Mouse (Mus musculus) hindbrain, embryonic 11.5 days (tissue): ENCODE results near the gene Otulin. TPM values are rescaled to one million over a fixed set of nuclear protein-coding genes. Genes with fewer than 3 reads are reported as not detected.

Source experiments
- ATAC-seq: fragments of 200-750 bp; cut with Nextera tagmentation; 2 replicates; pipeline ENCODE4 v1.8.0; 2017; ENCODE audit warnings: mild to moderate bottlenecking, moderate TSS enrichment, moderate library complexity; ENCODE audit not compliant: low FRiP score
- DNase-seq: peaks from one replicate; pipeline ENCODE4 v3.0.0-alpha.2; 2015; ENCODE audit warnings: low spot score
- H3K27ac ChIP-seq: fragments of 300-500 bp; sonication (generic); 2 replicates; pipeline ENCODE4 v1.5.1; 2014; ENCODE audit warnings: mild to moderate bottlenecking, low read depth, low read length
- H3K27me3 ChIP-seq: fragments of 300-500 bp; sonication (generic); 2 replicates; pipeline ENCODE4 v1.6.1; 2014; ENCODE audit warnings: mild to moderate bottlenecking, low read length, moderate library complexity, mixed read lengths; ENCODE audit not compliant: control insufficient read depth, insufficient read depth
- H3K36me3 ChIP-seq: fragments of 300-500 bp; sonication (generic); 2 replicates; pipeline ENCODE4 v1.6.1; 2014; ENCODE audit warnings: mild to moderate bottlenecking, low read length, moderate library complexity, mixed read lengths; ENCODE audit not compliant: control insufficient read depth, insufficient read depth
- H3K4me1 ChIP-seq: fragments of 300-500 bp; sonication (generic); replicated peaks from 2 replicates; pipeline ENCODE4 v1.6.1; 2014; ENCODE audit warnings: low read length, mixed read lengths; ENCODE audit not compliant: control insufficient read depth, insufficient read depth
- H3K4me2 ChIP-seq: fragments of 300-500 bp; sonication (generic); replicated peaks from 2 replicates; pipeline ENCODE4 v1.6.1; 2014; ENCODE audit warnings: mild to moderate bottlenecking, low read depth, low read length
- H3K4me3 ChIP-seq: fragments of 300-500 bp; sonication (generic); 2 replicates; pipeline ENCODE4 v1.5.1; 2014; ENCODE audit warnings: low read depth, low read length
- H3K9ac ChIP-seq: fragments of 300-500 bp; sonication (generic); 2 replicates; pipeline ENCODE4 v1.6.1; 2014; ENCODE audit warnings: low read depth, low read length
- H3K9me3 ChIP-seq: fragments of 300-500 bp; sonication (generic); 2 replicates; pipeline ENCODE4 v1.6.1; 2016; ENCODE audit warnings: low read length; ENCODE audit not compliant: control insufficient read depth
- WGBS: fragments of 180-500 bp; shearing (Covaris S2); extraction: QIAGEN DNeasy Blood & Tissue Kit; methylation state at CpG from one replicate; pipeline ENCODE4 v1.1.7; 2014; 5-methylcytosine and 5-hydroxymethylcytosine counted together
- polyA plus RNA-seq: library from polyadenylated mRNA; unstranded; fragments of >200 nt; fragmentation: Nextera tagmentation; extraction: Ambion mirVana; gene quantifications from 2 replicates; pipeline ENCODE4 v1.2.1, GENCODE M21; 2014

Otulin gene
- polyA plus RNA-seq, 1 experiment from 2014 or later = 31.8 TPM

DNA sequence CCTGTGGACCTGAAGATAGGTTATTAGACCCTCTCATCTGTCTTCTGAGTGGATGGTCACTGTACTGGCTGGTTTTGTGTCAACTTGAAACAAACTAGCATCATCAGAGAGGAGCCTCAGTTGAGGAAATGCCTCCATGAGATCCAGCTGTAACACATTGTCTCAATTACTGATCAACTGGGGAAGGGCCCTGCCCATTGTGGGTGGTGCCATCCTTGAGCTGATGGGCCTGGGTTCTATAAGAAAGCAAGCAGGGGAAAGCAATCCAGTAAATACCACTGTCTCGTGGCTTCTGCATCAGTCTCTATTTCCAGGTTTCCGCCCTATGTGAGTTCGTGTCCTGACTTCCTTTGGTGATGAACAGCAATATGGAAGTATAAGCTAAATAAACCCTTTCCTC, 14.8 kb upstream of the Otulin start:
- Histone ChIP-seq H3K4me3 (no peak overlapping the region), H3K4me2 (no peak overlapping the region), H3K4me1 (no peaks in the 10 kb centered on the region), H3K9ac (no peak overlapping the region), H3K27me3 (no peaks in the 10 kb centered on the region), H3K27ac (no peak overlapping the region), H3K36me3 (no peaks in the 10 kb centered on the region), H3K9me3 (no peaks in the 10 kb centered on the region)
- ATAC-seq = no peak
- WGBS = 90% methylated on average over 3 of the region's 3 CpGs
- DNase-seq = no peak

DNA sequence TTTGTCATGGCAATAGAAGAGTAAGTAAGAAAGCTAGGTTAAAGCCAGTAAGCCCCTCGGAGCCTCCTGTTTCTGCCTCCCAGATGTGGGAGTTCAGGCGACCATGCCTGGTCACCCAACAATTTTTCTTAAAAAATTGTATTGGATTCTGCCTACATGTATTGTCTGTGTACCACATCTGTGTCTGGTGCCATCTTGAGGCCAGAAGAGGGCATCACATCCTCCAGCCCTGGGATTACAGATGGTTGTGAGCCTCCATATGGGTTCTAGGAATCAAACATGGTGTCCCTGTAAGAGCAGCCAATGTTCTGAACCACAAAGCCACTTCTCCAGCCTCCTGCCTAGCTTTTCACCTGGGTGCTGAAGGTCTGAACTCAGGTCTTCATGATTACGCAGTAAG, 12.4 kb upstream of the Otulin start:
- ATAC-seq (no peak), DNase-seq (peak; percentile 40)
- Histone ChIP-seq H3K4me1 (no peaks in the 10 kb centered on the region), H3K27me3 (no peaks in the 10 kb centered on the region), H3K9me3 (no peaks in the 10 kb centered on the region), H3K36me3 (no peaks in the 10 kb centered on the region), H3K9ac (no peak overlapping the region), H3K4me2 (no peak overlapping the region), H3K27ac (no peak overlapping the region), H3K4me3 (no peak overlapping the region)
- WGBS = 87% methylated on average over 3 of the region's 3 CpGs

DNA sequence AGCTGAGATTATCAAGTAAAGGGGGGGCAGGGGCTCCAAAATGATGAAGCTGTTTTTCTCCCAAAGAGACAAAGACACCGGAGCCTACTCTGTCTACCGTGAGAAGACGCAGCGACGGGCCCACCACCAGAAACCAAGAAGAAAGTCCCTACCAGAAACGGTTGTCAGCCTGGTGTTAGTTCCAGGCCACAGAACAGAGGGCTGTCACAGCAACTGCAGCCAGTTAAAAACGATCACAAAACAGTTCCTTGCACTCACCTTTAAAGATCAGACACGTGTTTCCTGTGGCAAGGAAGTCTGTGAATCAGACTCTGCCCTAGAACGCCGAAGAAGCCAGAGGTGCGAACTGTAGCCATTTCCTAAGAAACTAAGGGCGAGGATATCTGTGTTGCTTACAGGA, 10.7 kb upstream of the Otulin start:
- WGBS = 73% methylated on average over 12 of the region's 12 CpGs
- DNase-seq = no peak
- no peak for ATAC-seq
- H3K9ac ChIP-seq = no peak overlapping the region
- H3K4me2 ChIP-seq = no peak overlapping the region
- no peaks in the 10 kb centered on the region for H3K27me3 ChIP-seq
- H3K9me3 ChIP-seq = no peaks in the 10 kb centered on the region
- H3K27ac ChIP-seq = no peak overlapping the region
- H3K4me1 ChIP-seq = no peaks in the 10 kb centered on the region
- no peak overlapping the region for H3K4me3 ChIP-seq
- H3K36me3 ChIP-seq = no peaks in the 10 kb centered on the region

DNA sequence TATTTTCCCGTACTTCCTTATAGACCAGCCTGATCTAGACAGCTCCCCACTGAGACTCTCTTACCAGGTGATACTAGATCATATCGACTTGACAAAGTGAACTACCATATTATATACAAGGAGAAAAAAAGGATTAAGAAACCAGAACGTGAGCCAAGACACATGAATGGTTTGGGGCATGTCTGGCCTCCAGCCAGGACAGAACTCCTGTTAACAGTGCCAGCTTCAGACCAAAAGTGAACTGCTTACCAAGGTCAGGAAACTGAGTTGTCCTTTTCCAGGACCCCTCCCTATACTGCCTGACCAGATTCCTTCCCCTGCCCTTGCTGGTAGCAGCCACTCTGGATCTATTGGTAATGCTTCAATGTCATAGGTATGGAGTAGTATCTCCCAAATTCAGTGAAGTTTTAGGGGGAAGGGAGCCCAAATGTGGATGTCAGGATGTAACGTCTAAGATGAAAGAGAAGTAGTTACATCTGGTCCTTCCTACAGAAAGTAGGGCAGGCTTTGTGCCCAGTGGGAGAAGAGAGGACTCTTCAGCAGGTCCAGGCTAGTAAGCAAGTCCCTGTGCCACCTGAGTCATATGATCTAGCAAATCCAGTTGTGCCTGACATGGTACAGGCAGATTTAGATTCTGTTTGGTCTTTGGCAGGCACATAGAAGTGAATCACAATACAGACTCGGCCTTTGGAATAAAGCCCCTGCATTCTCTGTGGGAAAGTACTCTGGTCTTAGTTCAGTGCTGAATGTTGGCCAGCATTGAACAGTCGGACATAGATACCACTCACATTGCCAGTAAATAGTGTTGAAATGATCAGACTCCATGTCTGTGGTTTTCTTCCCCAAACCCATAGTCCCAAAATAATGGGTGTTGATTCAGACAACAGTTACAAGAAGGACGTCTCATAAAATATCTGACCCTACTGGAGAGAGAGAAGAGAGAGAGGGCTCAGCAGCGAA, 3.7 kb upstream of the Otulin start:
- Histone ChIP-seq H3K4me2 (no peak overlapping the region), H3K36me3 (no peaks in the 10 kb centered on the region), H3K27ac (no peak overlapping the region), H3K4me1 (no peaks in the 10 kb centered on the region; the same call in 1 of the 2 replicates), H3K9me3 (no peaks in the 10 kb centered on the region), H3K4me3 (no peak overlapping the region), H3K9ac (no peak overlapping the region), H3K27me3 (no peaks in the 10 kb centered on the region)
- WGBS = 83% methylated on average over 8 of the region's 8 CpGs
- DNase-seq (no peak), ATAC-seq (no peak)

DNA sequence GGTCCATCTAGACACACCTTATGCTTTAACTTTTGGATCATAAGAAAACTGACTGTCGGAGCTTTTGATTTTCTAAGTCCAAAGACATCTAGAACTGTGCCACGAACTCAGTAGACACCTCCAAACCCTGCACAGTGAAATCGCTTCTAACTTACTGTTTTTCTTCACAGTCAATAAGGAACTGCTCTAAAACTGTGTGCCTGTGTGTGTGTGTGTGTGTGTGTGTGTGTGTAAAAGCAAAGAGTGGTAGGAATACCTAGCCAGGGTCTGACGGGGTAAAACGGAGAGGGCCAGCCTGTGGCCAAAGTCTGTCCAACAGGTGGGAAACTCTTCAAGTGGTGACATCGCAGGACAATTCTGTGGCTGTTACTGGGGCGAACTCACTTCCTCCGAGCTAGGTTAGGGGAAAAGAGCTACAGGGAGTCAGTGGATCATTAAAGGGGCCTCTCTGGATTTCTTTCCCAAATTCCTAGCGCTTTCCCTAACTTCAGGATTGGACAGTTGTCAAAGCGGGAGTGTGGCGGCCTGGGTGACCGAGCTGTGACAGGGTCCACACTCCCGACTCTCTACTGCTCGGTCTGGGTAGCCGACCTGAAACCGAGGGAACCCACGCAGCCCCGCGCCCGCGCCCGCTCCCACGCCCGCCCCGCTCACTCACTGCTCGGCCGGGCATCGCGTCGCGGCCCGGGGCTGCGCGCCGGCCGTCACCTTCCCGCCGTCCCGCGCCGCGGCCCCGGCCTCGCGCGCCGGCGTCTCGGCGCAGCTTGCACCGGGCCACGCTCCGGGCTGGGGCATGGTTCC, 493 bp downstream of the Otulin start:
- Histone ChIP-seq H3K4me2 (peak overlapping the region; percentile 75), H3K4me3 (peak overlapping the region; percentile 70), H3K36me3 (no peaks in the 10 kb centered on the region), H3K9me3 (no peaks in the 10 kb centered on the region), H3K4me1 (no peaks in the 10 kb centered on the region; the same call in none of the 2 replicates), H3K9ac (peak overlapping the region; percentile 72), H3K27ac (no peak overlapping the region), H3K27me3 (no peaks in the 10 kb centered on the region)
- ATAC-seq (peak; percentile 78; the same call in 1 of the 2 replicates), DNase-seq (peak; percentile 40)
- 4% methylated on average over 43 of the region's 53 CpGs for WGBS

DNA sequence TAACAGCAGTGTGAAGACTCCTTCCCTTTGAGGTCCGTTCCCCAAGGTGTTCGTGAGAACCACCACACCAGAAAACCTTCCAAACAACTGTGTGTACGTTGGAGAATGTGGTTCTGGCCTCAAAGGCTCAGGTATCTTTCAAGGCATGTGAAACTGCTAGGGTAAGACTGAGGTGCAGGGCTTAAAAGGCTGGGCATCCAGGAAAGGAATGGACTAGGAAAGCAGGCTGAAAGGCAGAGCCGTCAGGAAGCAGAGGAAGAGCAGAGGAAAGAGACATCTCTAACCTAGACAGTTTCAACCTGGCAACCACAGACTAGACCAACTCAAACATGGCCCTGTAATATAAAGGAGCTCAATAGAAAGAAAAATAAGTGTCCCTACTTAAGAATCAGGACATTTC, 1.4 kb downstream of the Otulin start:
- no peak overlapping the region for H3K4me3 ChIP-seq

DNA sequence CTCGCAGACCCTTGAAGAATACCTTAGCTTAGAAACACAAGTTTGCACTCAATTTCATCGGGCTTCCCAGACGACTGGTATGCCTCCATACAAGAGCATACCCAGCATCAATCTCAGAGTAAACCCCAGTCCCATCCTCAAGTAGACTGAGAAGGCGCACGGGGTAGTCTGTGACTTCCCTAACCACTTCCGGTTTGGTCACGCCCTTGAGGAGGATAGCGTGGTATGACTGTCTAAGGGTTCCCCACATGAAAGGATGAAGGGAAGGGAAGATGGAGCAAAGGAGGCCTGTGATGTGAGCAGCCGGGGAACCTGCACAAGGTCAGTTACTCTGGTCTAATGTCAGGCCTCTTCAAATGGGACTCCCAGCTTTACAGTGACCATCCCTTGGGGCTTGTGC, 2.7 kb downstream of the Otulin start:
- Histone ChIP-seq H3K9ac (no peak overlapping the region), H3K4me1 (no peaks in the 10 kb centered on the region; the same call in none of the 2 replicates), H3K4me3 (no peak overlapping the region), H3K27me3 (no peaks in the 10 kb centered on the region), H3K4me2 (no peak overlapping the region), H3K27ac (no peak overlapping the region), H3K9me3 (no peaks in the 10 kb centered on the region), H3K36me3 (no peaks in the 10 kb centered on the region)
- WGBS = 96% methylated on average over 9 of the region's 9 CpGs
- no peak for DNase-seq
- ATAC-seq = no peak

More for the DNA sequence above, 1.4 kb downstream of the Otulin start:
- no peaks in the 10 kb centered on the region; the same call in none of the 2 replicates for H3K4me1 ChIP-seq
- H3K9me3 ChIP-seq = no peaks in the 10 kb centered on the region
- no peaks in the 10 kb centered on the region for H3K36me3 ChIP-seq
- 90% methylated on average over 4 of the region's 4 CpGs for WGBS
- DNase-seq = no peak
- peak overlapping the region; percentile 75; the same call in 1 of the 2 replicates for H3K4me2 ChIP-seq
- H3K27me3 ChIP-seq = no peaks in the 10 kb centered on the region
- H3K9ac ChIP-seq = no peak overlapping the region
- no peak overlapping the region for H3K27ac ChIP-seq
- no peak for ATAC-seq

DNA sequence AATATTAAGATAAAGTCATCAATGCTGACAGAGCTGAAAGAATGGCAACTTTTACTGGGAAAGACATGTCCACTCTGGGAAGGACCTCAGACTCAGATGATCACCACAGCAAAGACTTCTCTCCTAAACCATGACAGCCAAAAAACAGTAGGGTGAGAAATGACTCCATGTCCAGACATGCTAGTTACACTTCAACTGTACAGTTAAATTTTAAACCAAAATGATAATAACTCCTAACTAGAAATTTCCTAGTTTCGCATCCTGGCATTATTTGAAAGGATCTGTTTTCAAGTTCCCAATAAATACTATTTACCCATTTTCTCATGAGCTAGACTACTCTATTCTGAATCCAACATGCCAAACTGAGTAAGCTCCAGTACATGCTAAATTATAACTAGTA, 4.2 kb downstream of the Otulin start:
- no peak for ATAC-seq
- 91% methylated on average over 1 of the region's 1 CpGs for WGBS

More for the DNA sequence above, 4.2 kb downstream of the Otulin start:
- no peaks in the 10 kb centered on the region for H3K27me3 ChIP-seq
- no peak overlapping the region for H3K4me3 ChIP-seq
- H3K36me3 ChIP-seq = no peaks in the 10 kb centered on the region
- no peak overlapping the region for H3K27ac ChIP-seq
- no peak overlapping the region for H3K4me2 ChIP-seq
- H3K4me1 ChIP-seq = no peaks in the 10 kb centered on the region; the same call in none of the 2 replicates
- H3K9ac ChIP-seq = no peak overlapping the region
- DNase-seq = no peak
- no peaks in the 10 kb centered on the region for H3K9me3 ChIP-seq
